Mouse (Mus musculus) gastrocnemius, postnatal 36 days (tissue): ENCODE data around the gene Nipal3. TPM values are rescaled to one million over a fixed set of nuclear protein-coding genes. Genes with fewer than 3 reads are reported as not detected.
A peak's percentile ranks its signal among the peaks of the same experiment; 100 is the strongest.

Experiments used
- DNase-seq, 2 experiments: peaks; one replicate each; pipeline ENCODE4 v3.0.0; 2022
- intact Hi-C: fragments of 180-260 bp; cut with DNase I; formaldehyde crosslinking; loops from one replicate; pipeline ENCODE4 v1.15.1; 2025
- long read RNA-seq, 2 experiments: library from polyadenylated mRNA; stranded (forward); transcript quantifications; one replicate each; pipeline ENCODE4 v2.0.0; 2021
- total RNA-seq, 2 experiments: library from RNA; stranded (reverse); gene quantifications; 2 replicates each; pipeline ENCODE4 v1.2.3; 2021

The Nipal3 gene
- 10 to 100 TPM; 12.7 to 16.3 TPM for total RNA-seq
- long read RNA-seq, experiment 1, full-length matches to known transcripts: 2 of 21 reads
- long read RNA-seq, experiment 1, partial matches to known transcripts: 0 of 21 reads
- long read RNA-seq, experiment 1, other reads (novel, unspliced or antisense): 19 of 21 reads
- long read RNA-seq, experiment 2, full-length matches to known transcripts: 5 of 24 reads
- long read RNA-seq, experiment 2, partial matches to known transcripts: 0 of 24 reads
- long read RNA-seq, experiment 2, other reads (novel, unspliced or antisense): 19 of 24 reads

- DNase-seq: peak; percentile 69 to 87
- intact Hi-C loops: loop anchor here (5.0 kb wide), 1 partner anchor 132 kb away; no protein-coding TSS in a partner anchor
These were observed at the start of gene Nipal3, which contains the start of gene Stpg1 for GRCm38 (mm10) chr4:135494521-135495396. Nipal3 (minus strand) TSS chr4:135495038. Stpg1 (plus strand) TSS chr4:135494790.

GRCm38 (mm10) chr4:135544284-135544683 lies 49.4 kb upstream of the Nipal3 start:
- intact Hi-C loops: no loop called here
- DNase-seq: no peak

- DNase-seq: no peak
- intact Hi-C loops: no loop called here
These were observed 45.2 kb upstream of the Nipal3 start for GRCm38 (mm10) chr4:135540057-135540456.

- DNase-seq: no peak
- intact Hi-C loops: no loop called here
These were observed 44.2 kb upstream of the Nipal3 start for GRCm38 (mm10) chr4:135539056-135539455.

- DNase-seq: no peak
- intact Hi-C loops: no loop called here
These were observed 40.2 kb upstream of the Nipal3 start for GRCm38 (mm10) chr4:135535021-135535420.

GRCm38 (mm10) chr4:135533001-135533400 lies 38.2 kb upstream of the Nipal3 start:
- intact Hi-C loops: no loop called here
- DNase-seq: no peak

GRCm38 (mm10) chr4:135531771-135532613 lies 37.2 kb upstream of the Nipal3 start:
- no peak for DNase-seq
- intact Hi-C loops: no loop called here

- intact Hi-C loops: no loop called here
These were observed 36.4 kb upstream of the Nipal3 start for GRCm38 (mm10) chr4:135531236-135531635.

GRCm38 (mm10) chr4:135530270-135530669 lies 35.4 kb upstream of the Nipal3 start:
- intact Hi-C loops: no loop called here
- no peak for DNase-seq

More at GRCm38 (mm10) chr4:135531236-135531635, 36.4 kb upstream of the Nipal3 start:
- DNase-seq: no peak

GRCm38 (mm10) chr4:135526039-135526710 lies 31.3 kb upstream of the Nipal3 start:
- no peak for DNase-seq

GRCm38 (mm10) chr4:135525057-135525456 lies 30.2 kb upstream of the Nipal3 start:
- no peak for DNase-seq
- intact Hi-C loops: no loop called here

More at GRCm38 (mm10) chr4:135526039-135526710, 31.3 kb upstream of the Nipal3 start:
- intact Hi-C loops: no loop called here

- intact Hi-C loops: loop anchor here (1.0 kb wide), 1 partner anchor 37 kb away; no protein-coding TSS in a partner anchor
- DNase-seq: no peak
These were observed 29.1 kb upstream of the Nipal3 start for GRCm38 (mm10) chr4:135523939-135524338.

GRCm38 (mm10) chr4:135520421-135520820 lies 25.6 kb upstream of the Nipal3 start:
- DNase-seq: no peak
- intact Hi-C loops: no loop called here

GRCm38 (mm10) chr4:135518135-135518534 lies 23.3 kb upstream of the Nipal3 start:
- DNase-seq: no peak
- intact Hi-C loops: no loop called here

GRCm38 (mm10) chr4:135516351-135517316 lies 21.8 kb upstream of the Nipal3 start:
- peak; percentile 36 to 46 for DNase-seq
- intact Hi-C loops: loop anchor here (1.0 kb wide), 1 partner anchor 151 kb away; no protein-coding TSS in a partner anchor

- intact Hi-C loops: no loop called here
- no peak for DNase-seq
These were observed 20.1 kb upstream of the Nipal3 start for GRCm38 (mm10) chr4:135514925-135515324.

- intact Hi-C loops: no loop called here
These were observed 19.0 kb upstream of the Nipal3 start for GRCm38 (mm10) chr4:135513865-135514264.

GRCm38 (mm10) chr4:135509515-135509914 lies 14.7 kb upstream of the Nipal3 start:
- DNase-seq: no peak
- intact Hi-C loops: no loop called here

More at GRCm38 (mm10) chr4:135513865-135514264, 19.0 kb upstream of the Nipal3 start:
- no peak for DNase-seq
